21 mouse cellular contexts compared by ENCODE assay signal in genomic region chr7:82240424-82241240, GRCm38 (mm10).
DNase-seq lines count a peak whose midpoint lies in the region; ATAC-seq lines count a peak whose summit lies in the region.
"Had no signal": no experiment of that assay in that cellular context is flagged by ENCODE, and none has a peak within 500 bp of the region (broad histone marks: within the 10 kb centered on the region; RNA-seq: fewer than 3 reads in every experiment).

No protein-coding gene starts in this region.

- WGBS in kidney, embryonic 15.5 days = 44% methylated on average over 8 of the region's 8 CpGs
- 84% methylated on average over 8 of the region's 8 CpGs for WGBS in forebrain, embryonic 14.5 days

- H3K27ac ChIP-seq in kidney, embryonic 15.5 days = no peak overlapping the region; the same call in 1 of the 2 replicates
- H3K27ac ChIP-seq in forebrain, embryonic 14.5 days (ENCODE audit: low read depth, low read length) = no peak overlapping the region
- H3K27ac ChIP-seq: embryonic facial prominence, embryonic 15.5 days; hindbrain, embryonic 10.5 days had no signal

- no peaks in the 10 kb centered on the region for H3K9me3 ChIP-seq in kidney, embryonic 15.5 days (replicated peaks)
- H3K9me3 ChIP-seq in forebrain, embryonic 14.5 days (replicated peaks; ENCODE audit: control insufficient read depth, low read length) = no peaks in the 10 kb centered on the region
- H3K9me3 ChIP-seq: embryonic facial prominence, embryonic 15.5 days; forebrain, embryonic 10.5 days; heart, embryonic 12.5 days; hindbrain, embryonic 10.5 days had no signal

- no peak overlapping the region for H3K9ac ChIP-seq in kidney, embryonic 15.5 days
- no peak overlapping the region for H3K9ac ChIP-seq in forebrain, embryonic 14.5 days (ENCODE audit: low read length)
- H3K9ac ChIP-seq: embryonic facial prominence, embryonic 15.5 days; heart, embryonic 12.5 days; liver, postnatal 0 days had no signal

- no peak overlapping the region for H3K4me2 ChIP-seq in kidney, embryonic 15.5 days
- H3K4me2 ChIP-seq in forebrain, embryonic 14.5 days (ENCODE audit: low read length) = no peak overlapping the region
- H3K4me2 ChIP-seq: embryonic facial prominence, embryonic 15.5 days; heart, embryonic 12.5 days had no signal

- no peaks in the 10 kb centered on the region for H3K36me3 ChIP-seq in kidney, embryonic 15.5 days
- no peaks in the 10 kb centered on the region for H3K36me3 ChIP-seq in forebrain, embryonic 14.5 days (ENCODE audit: control insufficient read depth, insufficient read depth, low read length)
- H3K36me3 ChIP-seq: embryonic facial prominence, embryonic 15.5 days; forebrain, embryonic 10.5 days; heart, embryonic 12.5 days; hindbrain, embryonic 10.5 days had no signal

- H3K27me3 ChIP-seq in kidney, embryonic 15.5 days = no peaks in the 10 kb centered on the region
- H3K27me3 ChIP-seq in forebrain, embryonic 14.5 days (replicated peaks; ENCODE audit: control insufficient read depth, insufficient read depth, low read length) = no peaks in the 10 kb centered on the region
- H3K27me3 ChIP-seq: embryonic facial prominence, embryonic 15.5 days; megakaryocyte, embryonic 14.5 days had no signal

- DNase-seq in kidney, adult 18-20 months = no peak
- DNase-seq in naive thymus-derived CD4-positive, alpha-beta T cell, adult 2 months (ENCODE audit: low read depth) = peak; percentile 30
- DNase-seq in thymus, postnatal 4 days = peak; percentile 46
- no peak for DNase-seq in forebrain, embryonic 14.5 days (ENCODE audit: low spot score)
- DNase-seq: adrenal gland, postnatal 10 days; B cell, adult 2 months; cerebellum, postnatal 14 days; heart, adult 11 months; kidney, adult 8-10 months; layer of hippocampus, postnatal 36 days; liver, postnatal 0 days; lung, postnatal 10 days; right cerebral cortex, postnatal 4 days had no signal

- 0 out of 2 replicates have a peak, but pooled peaks have one; percentile 22 for ATAC-seq in kidney, embryonic 15.5 days (replicated peaks; ENCODE audit: low FRiP score)
- peak; percentile 36 for ATAC-seq in common myeloid progenitor, adult 5-6 weeks (replicated peaks; ENCODE audit: low read depth, poor library complexity, severe bottlenecking)
- ATAC-seq in erythroid progenitor cell, adult 5-6 weeks (replicated peaks; ENCODE audit: low FRiP score, poor library complexity, severe bottlenecking) = no peak
- no peak for ATAC-seq in forebrain, embryonic 14.5 days
- ATAC-seq: liver, postnatal 0 days had no signal

- no peak overlapping the region for H3K4me3 ChIP-seq in kidney, embryonic 15.5 days (replicated peaks)
- H3K4me3 ChIP-seq in forebrain, embryonic 14.5 days (ENCODE audit: low read depth, low read length) = no peak overlapping the region
- H3K4me3 ChIP-seq: embryonic facial prominence, embryonic 15.5 days; forebrain, embryonic 10.5 days; heart, embryonic 12.5 days; hindbrain, embryonic 10.5 days; megakaryocyte, embryonic 14.5 days had no signal

- peaks cover 11% of the 10 kb centered on the region; the same call in 1 of the 2 replicates for H3K4me1 ChIP-seq in kidney, embryonic 15.5 days
- H3K4me1 ChIP-seq in forebrain, embryonic 14.5 days (ENCODE audit: control insufficient read depth, insufficient read depth, low read length) = no peaks in the 10 kb centered on the region
- H3K4me1 ChIP-seq: heart, embryonic 12.5 days; megakaryocyte, embryonic 14.5 days had no signal

Comparison
In these comparisons a context has a peak if more than half of its experiments do, and no peak if none do; other contexts are left out.
1. ATAC-seq: peak in kidney, embryonic 15.5 days (single experiment) and common myeloid progenitor, adult 5-6 weeks (single experiment); none in erythroid progenitor cell, adult 5-6 weeks (single experiment) and forebrain, embryonic 14.5 days (single experiment).
2. DNase-seq: peak in naive thymus-derived CD4-positive, alpha-beta T cell, adult 2 months (single experiment) and thymus, postnatal 4 days (single experiment); none in kidney, adult 18-20 months (single experiment) and forebrain, embryonic 14.5 days (single experiment).